Mouse (Mus musculus) thymus, adult 2 months (tissue): ENCODE measurements around the gene Helz2.

ENCODE experiments used
- CTCF ChIP-seq: fragments of 200-500 bp; IDR thresholded peaks from 2 replicates; pipeline ENCODE4 v1.5.1; 2012; ENCODE audit warnings: mild to moderate bottlenecking, control low read depth, low read length, moderate library complexity, borderline replicate concordance; ENCODE audit not compliant: control insufficient read depth, poor library complexity, insufficient read depth; ENCODE audit errors: extremely low read depth
- POLR2A ChIP-seq: fragments of 200-500 bp; IDR thresholded peaks from 2 replicates; pipeline ENCODE4 v1.6.1; 2012; ENCODE audit warnings: mild to moderate bottlenecking, low read length, control low read depth, moderate library complexity; ENCODE audit not compliant: control insufficient read depth, poor library complexity, insufficient read depth; ENCODE audit errors: extremely low read depth

DNA sequence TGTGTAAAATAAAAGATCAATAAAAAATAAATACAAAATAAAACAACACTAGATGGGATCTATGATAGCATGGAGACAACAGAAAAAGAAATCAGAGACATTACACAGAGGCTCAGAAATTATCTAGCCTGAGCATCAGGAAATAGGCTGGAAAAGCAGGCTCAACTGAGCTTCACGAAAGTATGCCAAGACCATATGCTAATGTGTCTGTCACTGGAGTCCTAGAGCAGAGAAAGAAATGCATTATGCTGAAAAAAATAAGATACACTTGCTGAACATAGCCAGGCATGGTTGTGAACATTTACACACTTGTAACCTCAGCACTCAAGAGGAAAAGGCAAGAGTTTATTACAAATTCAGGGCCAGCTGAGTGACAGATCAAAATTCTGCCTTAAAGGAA lies 38.1 kb upstream of the Helz2 start:
- no peak for TF ChIP-seq CTCF
- no peak for TF ChIP-seq POLR2A
